Mouse (Mus musculus) ES-CJ7 (cell line): ENCODE data around the gene Serpina1a.
"Not testable (repeated sequence)": the region's sequence is repeated elsewhere in the genome, so short reads cannot be mapped to it uniquely, and the experiment has no call there.

Experiments
- DNase-seq: peaks from one replicate; pipeline ENCODE4 v3.0.0; 2011; ENCODE audit warnings: low read depth, low spot score

Serpina1a gene

GRCm38 (mm10) chr12:103863101-103863974 lies at the start of gene Serpina1a:
Serpina1a (minus strand) TSS chr12:103863562.
- not testable (repeated sequence) for DNase-seq

- not testable (repeated sequence) for DNase-seq
Observed at GRCm38 (mm10) chr12:103909181-103909580, 45.8 kb upstream of the Serpina1a start.

DNA sequence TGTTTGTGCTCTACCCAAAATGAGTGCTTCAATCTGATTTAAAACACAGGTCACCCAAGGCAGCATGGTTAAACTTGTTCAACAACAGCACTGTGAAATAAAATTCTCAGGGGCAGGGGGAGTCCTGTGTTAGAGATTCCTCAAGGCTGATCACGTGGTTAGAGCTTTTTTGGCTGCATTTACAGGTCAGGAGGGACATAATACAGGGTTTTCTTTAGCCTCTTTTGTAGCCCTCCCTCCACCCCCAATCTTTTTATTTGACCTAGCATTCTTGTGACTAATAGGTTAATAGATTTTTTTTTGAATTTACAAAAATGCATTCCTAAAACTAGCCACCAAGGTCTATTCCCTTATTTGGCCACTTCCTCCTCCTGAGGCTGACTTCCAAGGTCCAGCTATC lies 44.4 kb upstream of the Serpina1a start:
- not testable (repeated sequence) for DNase-seq

GRCm38 (mm10) chr12:103904837-103905340 lies 41.5 kb upstream of the Serpina1a start, which contains the start of gene Serpina1c:
Serpina1c (minus strand) TSS chr12:103904887.
- DNase-seq = not testable (repeated sequence)

- not testable (repeated sequence) for DNase-seq
Observed at GRCm38 (mm10) chr12:103901929-103902328, 38.6 kb upstream of the Serpina1a start.

DNA sequence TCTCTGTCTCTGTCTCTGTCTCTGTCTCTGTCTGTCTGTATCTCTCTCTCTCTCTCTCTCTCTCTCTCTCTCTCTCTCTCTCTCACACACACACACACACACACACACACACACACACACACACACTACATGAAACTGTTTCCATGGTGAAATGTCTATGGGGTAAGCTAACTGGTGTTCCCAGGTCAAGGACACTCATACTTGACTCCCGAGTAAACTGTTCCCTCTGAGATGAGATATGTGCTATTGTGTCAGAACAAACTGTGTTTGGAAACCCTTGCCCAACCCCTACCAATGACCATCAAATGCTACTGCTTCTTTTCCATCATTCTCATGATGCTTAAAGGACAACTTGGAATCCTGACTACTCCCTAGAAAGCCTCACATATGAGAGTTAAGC lies 3.5 kb upstream of the Serpina1a start:
- DNase-seq = not testable (repeated sequence)

DNA sequence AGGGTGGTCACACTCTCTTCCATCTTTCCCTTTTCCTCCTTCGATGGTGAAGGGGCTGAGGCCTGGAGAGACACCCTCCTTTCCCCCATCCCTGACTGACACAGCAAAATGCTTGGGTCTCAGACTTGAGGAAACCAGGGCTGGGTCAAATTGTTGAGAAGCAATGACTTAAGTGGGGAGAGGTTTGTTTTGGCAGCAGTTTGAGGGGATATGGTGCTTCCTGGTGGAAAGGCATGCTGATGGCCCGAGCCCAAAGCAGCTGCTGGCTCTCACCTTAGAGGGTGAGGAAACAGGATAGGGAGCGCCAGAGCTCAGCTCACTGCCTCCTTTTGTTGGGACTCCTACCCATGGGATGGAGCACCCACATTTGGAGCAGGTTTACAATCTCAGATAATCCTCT lies 2.4 kb downstream of the Serpina1a start:
- DNase-seq = no peak

DNA sequence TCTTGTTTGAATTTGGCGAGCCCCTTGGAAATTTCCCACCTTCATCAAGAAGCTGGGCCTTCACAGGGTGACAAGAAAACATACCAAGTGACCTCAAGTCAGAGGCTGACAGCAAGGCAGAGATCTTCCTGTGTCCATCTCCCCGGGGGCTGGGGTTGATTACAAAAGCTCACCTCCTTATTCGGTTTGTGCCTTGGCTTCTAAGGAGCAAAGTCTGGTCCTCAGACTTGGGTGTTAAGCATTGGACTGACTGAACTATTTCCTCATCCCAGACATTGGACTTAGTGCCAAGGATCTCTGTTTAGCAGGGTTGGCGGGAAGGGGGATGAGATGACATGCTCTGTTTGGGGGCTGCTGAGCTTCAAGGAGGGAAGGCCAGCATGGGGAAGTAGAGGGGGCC lies 2.8 kb downstream of the Serpina1a start:
- DNase-seq = not testable (repeated sequence)

DNA sequence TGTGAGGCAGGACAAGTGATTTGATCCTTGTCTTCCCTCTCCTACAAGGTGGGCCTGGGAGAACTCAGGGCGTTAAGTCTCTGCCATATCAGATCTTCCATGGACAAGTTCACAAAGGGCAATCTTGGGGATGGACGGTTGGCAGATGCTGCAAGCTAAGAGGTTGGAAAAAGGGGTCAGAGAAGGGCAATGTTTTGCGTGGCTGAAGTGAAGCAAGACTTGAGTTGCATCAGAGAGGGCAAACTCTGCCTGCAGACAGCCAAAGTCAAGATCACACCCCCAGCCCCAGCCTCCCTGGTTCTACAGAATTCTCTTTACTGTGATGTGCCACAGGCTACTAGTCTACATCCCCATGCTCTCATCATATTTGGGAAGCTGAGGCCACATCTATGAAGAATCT lies 3.8 kb downstream of the Serpina1a start:
- DNase-seq = not testable (repeated sequence)

GRCm38 (mm10) chr12:103853032-103853431 lies 10.3 kb downstream of the Serpina1a start:
- not testable (repeated sequence) for DNase-seq

- DNase-seq = not testable (repeated sequence)
Observed at GRCm38 (mm10) chr12:103830273-103830672, 33.1 kb downstream of the Serpina1a start, which contains the start of gene Serpina1b. Serpina1b (minus strand) TSS chr12:103830373.

GRCm38 (mm10) chr12:103827661-103828372 lies 35.5 kb downstream of the Serpina1a start:
- DNase-seq = not testable (repeated sequence)

- DNase-seq = not testable (repeated sequence)
Observed at GRCm38 (mm10) chr12:103823826-103824225, 39.5 kb downstream of the Serpina1a start.
